Mouse (Mus musculus) lung, postnatal 0 days (tissue): ENCODE measurements around the gene Kat6b.

Experiments
- CTCF ChIP-seq: IDR thresholded peaks from 2 replicates; pipeline ENCODE4 v1.5.1; 2016; ENCODE audit warnings: antibody characterized with exemption, mild to moderate bottlenecking
- EP300 ChIP-seq: IDR thresholded peaks from 2 replicates; pipeline ENCODE4 v1.6.1; 2016; ENCODE audit warnings: antibody characterized with exemption, mild to moderate bottlenecking, control low read depth

DNA sequence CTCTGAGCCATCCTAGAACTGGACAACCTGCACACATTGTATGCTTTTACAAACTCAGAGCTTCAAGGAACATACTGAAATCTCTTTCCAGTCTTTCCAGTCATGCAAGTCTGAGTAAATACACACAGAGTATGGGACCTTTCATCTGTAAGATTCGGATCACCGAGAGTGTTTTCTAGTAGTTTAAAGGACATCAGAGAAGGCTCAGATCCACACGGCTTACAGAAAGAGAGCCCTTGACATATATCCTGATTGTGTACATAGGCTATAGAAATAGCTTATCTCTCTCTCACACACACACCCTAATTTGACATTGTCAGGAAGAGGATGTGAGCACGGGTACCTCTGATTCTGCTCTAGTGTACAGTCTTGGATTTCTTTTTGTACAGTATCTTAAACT is 121.7 kb downstream of the Kat6b start:
- TF ChIP-seq CTCF (no peak), EP300 (no peak)
